Mouse (Mus musculus) hindbrain, embryonic 13.5 days (tissue): Measurements from ENCODE around the gene Defb3. TPM values are rescaled to one million over a fixed set of nuclear protein-coding genes. Genes with fewer than 3 reads are reported as not detected.
"Not testable (repeated sequence)": the region's sequence is repeated elsewhere in the genome, so short reads cannot be mapped to it uniquely, and the experiment has no call there.

ENCODE experiments used
- ATAC-seq: fragments of 200-750 bp; cut with Nextera tagmentation; 2 replicates; pipeline ENCODE4 v1.8.0; 2017; ENCODE audit warnings: moderate TSS enrichment; ENCODE audit not compliant: low FRiP score
- H3K27ac ChIP-seq: fragments of 300-500 bp; sonication (generic); 2 replicates; pipeline ENCODE4 v1.5.1; 2015; ENCODE audit warnings: inconsistent platforms, mild to moderate bottlenecking, moderate library complexity
- H3K27me3 ChIP-seq: fragments of 300-500 bp; sonication (generic); 2 replicates; pipeline ENCODE4 v1.6.1; 2015; ENCODE audit warnings: mild to moderate bottlenecking, inconsistent platforms
- H3K36me3 ChIP-seq: fragments of 300-500 bp; sonication (generic); 2 replicates; pipeline ENCODE4 v1.6.1; 2015; ENCODE audit warnings: mild to moderate bottlenecking, inconsistent platforms
- H3K4me1 ChIP-seq: fragments of 300-500 bp; sonication (generic); replicated peaks from 2 replicates; pipeline ENCODE4 v1.6.1; 2015; ENCODE audit warnings: inconsistent platforms
- H3K4me2 ChIP-seq: fragments of 300-500 bp; sonication (generic); 2 replicates; pipeline ENCODE4 v1.6.1; 2015; ENCODE audit warnings: inconsistent platforms, mild to moderate bottlenecking, moderate library complexity
- H3K4me3 ChIP-seq: fragments of 300-500 bp; sonication (generic); 2 replicates; pipeline ENCODE4 v1.5.1; 2015; ENCODE audit warnings: mild to moderate bottlenecking, inconsistent platforms
- H3K9ac ChIP-seq: fragments of 300-500 bp; sonication (generic); 2 replicates; pipeline ENCODE4 v1.6.1; 2015; ENCODE audit warnings: mild to moderate bottlenecking, inconsistent platforms
- H3K9me3 ChIP-seq: fragments of 300-500 bp; sonication (generic); 2 replicates; pipeline ENCODE4 v1.6.1; 2016; ENCODE audit warnings: inconsistent platforms
- WGBS: fragments of 180-500 bp; shearing (Covaris S2); methylation state at CpG from one replicate; pipeline ENCODE4 v1.1.7; 2015; 5-methylcytosine and 5-hydroxymethylcytosine counted together
- polyA plus RNA-seq: library from polyadenylated mRNA; unstranded; fragments of >200 nt; fragmentation: Nextera tagmentation; extraction: Ambion mirVana; gene quantifications from 2 replicates; pipeline ENCODE4 v1.2.1, GENCODE M21; 2015

The Defb3 gene
- polyA plus RNA-seq: not detected in 2 replicates

GRCm38 (mm10) chr8:19293060-19293459 lies at the start of gene Defb3:
Gene Defb3 (plus strand): TSS chr8:19293360.
- not testable (repeated sequence) for H3K36me3 ChIP-seq, H3K9me3 ChIP-seq, H3K9ac ChIP-seq, H3K27ac ChIP-seq, H3K4me2 ChIP-seq, H3K4me3 ChIP-seq, H3K27me3 ChIP-seq, H3K4me1 ChIP-seq, ATAC-seq
- WGBS: 35% methylated on average over 2 of the region's 2 CpGs

DNA sequence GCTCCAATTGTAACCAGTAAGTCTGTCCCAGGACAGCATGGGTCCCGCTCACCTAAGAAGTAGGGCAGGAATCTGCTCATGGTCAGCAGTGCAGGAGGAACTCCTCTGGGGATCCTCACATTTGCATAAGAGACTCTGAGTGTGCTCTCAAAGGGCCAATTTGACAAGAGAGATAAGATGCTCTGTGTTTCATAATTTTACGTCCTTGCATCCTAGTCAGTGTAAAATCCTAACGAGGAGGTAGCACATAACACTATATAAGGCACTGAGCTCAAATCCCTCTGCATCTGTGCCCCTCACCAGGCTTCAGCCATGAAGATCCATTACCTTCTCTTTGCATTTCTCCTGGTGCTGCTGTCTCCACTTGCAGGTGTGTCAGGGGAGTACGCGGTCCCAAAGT lies 45.9 kb upstream of the Defb3 start, which contains the start of gene Defb5:
Gene Defb5 (plus strand): TSS at position 301 of the 400 bp plus-strand sequence.
- H3K9me3 ChIP-seq: no peaks in the 10 kb centered on the region
- no peak within 1 kb of the TSS for H3K9ac ChIP-seq
- no peak for ATAC-seq
- H3K4me1 ChIP-seq: no peaks in the 10 kb centered on the region
- WGBS: 94% methylated on average over 5 of the region's 5 CpGs
- H3K27ac ChIP-seq: no peak within 1 kb of the TSS
- H3K4me2 ChIP-seq: no peak within 1 kb of the TSS
- no peaks in the 10 kb centered on the region for H3K36me3 ChIP-seq
- no peaks in the 10 kb centered on the region for H3K27me3 ChIP-seq
- H3K4me3 ChIP-seq: no peak within 1 kb of the TSS

DNA sequence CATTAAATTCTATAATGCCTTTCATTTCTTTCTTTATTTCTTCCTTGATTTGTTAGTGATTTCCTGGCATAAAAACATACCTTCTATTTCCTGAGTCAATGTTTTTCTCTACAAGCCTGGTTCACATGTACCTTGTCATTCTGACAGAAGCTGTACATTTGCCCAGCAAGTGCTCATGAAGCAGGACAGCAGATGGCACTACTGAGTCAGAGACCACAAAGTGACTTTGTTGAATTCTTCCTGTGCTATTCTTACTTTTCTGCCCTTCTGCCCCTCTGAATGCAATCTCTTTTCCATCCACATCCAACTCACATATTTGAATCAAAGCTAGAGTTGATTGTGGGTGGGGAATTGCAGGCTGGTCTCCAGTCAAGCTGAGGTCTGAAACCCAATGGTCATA lies 35.0 kb upstream of the Defb3 start:
- Histone ChIP-seq H3K9ac (no peak overlapping the region), H3K36me3 (no peaks in the 10 kb centered on the region), H3K4me1 (no peaks in the 10 kb centered on the region), H3K27me3 (no peaks in the 10 kb centered on the region), H3K4me3 (no peak overlapping the region), H3K4me2 (no peak overlapping the region), H3K9me3 (peaks cover 5% of the 10 kb centered on the region), H3K27ac (no peak overlapping the region)
- no peak for ATAC-seq

DNA sequence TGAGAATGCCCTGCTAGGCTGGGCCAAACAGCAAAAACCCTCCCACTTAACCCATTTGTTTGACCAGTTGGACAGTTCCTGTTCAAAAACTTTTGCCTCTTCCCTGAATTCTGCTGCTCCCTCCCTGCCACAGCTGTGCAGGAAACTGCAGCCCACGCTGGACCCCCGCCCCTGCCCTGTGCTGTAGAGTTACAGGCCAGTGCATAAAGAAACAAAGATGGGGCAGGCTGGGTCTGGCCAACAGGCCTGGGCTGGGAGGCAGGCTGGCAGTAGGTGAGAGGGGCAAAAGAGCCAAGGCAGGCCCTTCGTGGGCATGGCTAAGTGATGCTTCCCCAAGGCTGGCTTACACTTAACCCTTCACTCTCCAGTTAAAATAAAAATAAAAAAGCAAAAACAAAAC lies 33.5 kb upstream of the Defb3 start:
- no peak for ATAC-seq
- no peak overlapping the region for H3K4me3 ChIP-seq

GRCm38 (mm10) chr8:19298361-19298760 lies 5.2 kb downstream of the Defb3 start:
- ATAC-seq, H3K27ac ChIP-seq, H3K4me2 ChIP-seq, H3K27me3 ChIP-seq, H3K4me3 ChIP-seq, H3K36me3 ChIP-seq, H3K9ac ChIP-seq, H3K9me3 ChIP-seq, H3K4me1 ChIP-seq: not testable (repeated sequence)
- 72% methylated on average over 3 of the region's 3 CpGs for WGBS

More for the DNA sequence above, 33.5 kb upstream of the Defb3 start:
- H3K36me3 ChIP-seq: no peaks in the 10 kb centered on the region
- H3K27me3 ChIP-seq: no peaks in the 10 kb centered on the region
- H3K9me3 ChIP-seq: peaks cover 5% of the 10 kb centered on the region
- no peaks in the 10 kb centered on the region for H3K4me1 ChIP-seq
- H3K9ac ChIP-seq: no peak overlapping the region
- no peak overlapping the region for H3K27ac ChIP-seq
- WGBS: 49% methylated on average over 3 of the region's 3 CpGs
- H3K4me2 ChIP-seq: no peak overlapping the region

DNA sequence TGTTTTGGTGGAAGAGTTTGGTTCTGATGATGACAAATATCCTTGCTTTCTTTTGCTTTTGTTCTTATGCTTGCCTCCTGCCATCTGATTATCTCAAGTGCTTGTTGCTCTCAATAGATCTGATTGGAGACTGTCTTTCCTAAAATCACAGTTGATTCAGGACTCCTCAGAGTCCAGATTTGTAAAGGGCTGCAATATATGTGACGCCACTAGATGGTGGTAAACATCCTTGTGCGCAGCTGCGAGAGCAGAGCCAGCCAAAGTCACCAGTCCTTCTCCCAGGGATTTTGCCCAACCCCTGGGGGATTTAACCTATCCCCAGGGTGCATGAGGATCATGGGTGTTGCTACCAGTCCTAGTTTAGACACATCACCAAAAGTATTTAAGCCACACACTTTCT lies 38.7 kb downstream of the Defb3 start:
- 11% methylated on average over 3 of the region's 3 CpGs for WGBS
- Histone ChIP-seq H3K4me1 (no peaks in the 10 kb centered on the region), H3K9ac (no peak overlapping the region), H3K4me3 (no peak overlapping the region), H3K27ac (no peak overlapping the region), H3K9me3 (no peaks in the 10 kb centered on the region), H3K4me2 (no peak overlapping the region), H3K27me3 (no peaks in the 10 kb centered on the region), H3K36me3 (no peaks in the 10 kb centered on the region)
- no peak for ATAC-seq

Other genes starting within 250 kb of the Defb3 start
- gene Defb39, start 228.6 kb upstream of the Defb3 start, polyA plus RNA-seq: not detected in 2 replicates
- gene Defb12, start 178.5 kb upstream of the Defb3 start, polyA plus RNA-seq: not detected in 2 replicates
- gene Defb34, start 169.6 kb upstream of the Defb3 start, polyA plus RNA-seq: not detected in 2 replicates
- gene Gm45826, start 152.6 kb upstream of the Defb3 start, polyA plus RNA-seq: not detected in 2 replicates
- not detected in 2 replicates for gene Defb14, start 99.0 kb upstream of the Defb3 start, polyA plus RNA-seq
- gene Defb4, start 94.7 kb upstream of the Defb3 start, polyA plus RNA-seq: not detected in 2 replicates
- gene Defb6, start 67.9 kb upstream of the Defb3 start, polyA plus RNA-seq: not detected in 2 replicates
- not detected in 2 replicates for gene Defb46, start 53.4 kb upstream of the Defb3 start, polyA plus RNA-seq
- not detected in 2 replicates for gene Defb5, start 45.8 kb upstream of the Defb3 start, polyA plus RNA-seq
- gene Defb8, start 154.2 kb downstream of the Defb3 start, polyA plus RNA-seq: not detected in 2 replicates
- not detected in 2 replicates for gene Defb7, start 201.7 kb downstream of the Defb3 start, polyA plus RNA-seq